Mouse (Mus musculus) embryo, embryonic 11 days (tissue): Measurements from ENCODE around the gene Nudc.

ENCODE experiments used
- DNase-seq: peaks from one replicate; pipeline ENCODE4 v3.0.0-alpha.2; 2015

The Nudc gene

DNA sequence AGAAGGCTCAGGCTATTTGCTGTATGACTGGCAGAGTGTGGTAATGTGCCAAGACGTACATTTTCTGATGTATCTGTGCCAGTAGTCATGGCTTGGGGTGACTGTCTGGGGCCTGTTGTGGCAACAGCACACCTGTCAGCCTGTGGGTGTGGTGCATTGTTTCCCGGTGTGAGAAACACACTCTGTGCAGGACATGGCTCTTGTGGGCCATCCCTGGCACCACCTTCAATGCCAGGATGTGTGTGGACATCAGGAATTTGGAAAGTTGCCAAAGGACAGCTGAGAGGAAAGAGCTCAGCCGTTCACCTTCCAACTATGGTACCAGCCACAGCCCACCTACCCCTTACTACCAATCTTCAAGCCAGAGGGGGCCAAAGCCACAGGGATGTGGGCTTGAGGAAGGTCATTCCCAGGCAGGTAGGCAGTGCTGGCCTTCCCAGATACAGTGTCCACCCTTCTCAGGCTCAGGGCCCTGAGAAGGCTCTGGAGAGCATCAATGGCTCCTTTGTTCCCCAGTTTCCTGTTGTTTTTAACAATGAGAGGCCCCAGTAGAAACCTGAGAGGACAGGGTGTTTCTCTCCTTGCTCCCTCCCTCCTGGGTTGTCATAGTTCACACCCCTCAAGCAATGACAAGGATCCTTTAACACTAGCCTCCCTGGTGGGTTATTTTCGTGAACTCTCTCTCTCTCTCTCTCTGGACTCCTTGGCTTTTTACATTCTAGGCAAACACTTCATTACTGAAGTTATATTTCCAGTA is 56.1 kb downstream of the Nudc start:
- peak; percentile 34 for DNase-seq

GRCm38 (mm10) chr4:133488619-133489392 is 57.0 kb downstream of the Nudc start:
- DNase-seq: no peak

GRCm38 (mm10) chr4:133486673-133487357 is 59.0 kb downstream of the Nudc start:
- no peak for DNase-seq

DNA sequence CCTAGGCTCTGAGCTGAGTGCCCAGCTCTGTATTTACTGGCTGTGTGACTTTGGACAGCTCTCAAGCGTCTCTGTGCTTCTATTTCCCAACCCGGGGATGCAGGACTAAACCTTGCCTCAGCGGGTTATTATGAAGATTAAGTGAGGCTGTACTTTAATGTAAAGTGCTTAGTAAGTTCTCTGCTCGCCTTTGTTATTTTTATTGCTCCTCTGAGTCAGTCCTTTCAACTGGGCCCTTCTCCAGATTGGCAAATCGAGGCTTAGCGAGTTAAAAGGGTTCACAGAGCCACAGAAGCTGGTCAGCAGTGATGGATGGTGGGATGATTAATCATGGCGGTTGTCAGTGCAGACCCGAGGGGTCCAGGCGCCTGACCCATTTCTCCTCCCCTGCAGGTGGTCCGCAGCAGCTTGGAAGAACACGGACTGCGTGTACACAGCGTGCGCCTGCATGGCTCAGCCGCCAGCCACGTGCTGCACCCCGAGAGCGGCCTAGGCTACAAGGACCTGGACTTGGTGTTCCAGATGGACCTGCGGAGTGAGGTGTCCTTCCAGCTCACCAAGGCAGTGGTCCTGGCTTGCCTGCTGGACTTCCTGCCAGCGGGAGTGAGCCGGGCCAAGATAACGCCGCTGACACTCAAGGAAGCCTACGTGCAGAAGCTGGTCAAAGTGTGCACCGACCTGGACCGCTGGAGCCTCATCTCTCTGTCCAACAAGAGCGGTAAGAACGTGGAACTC is 59.9 kb downstream of the Nudc start:
- no peak for DNase-seq

DNA sequence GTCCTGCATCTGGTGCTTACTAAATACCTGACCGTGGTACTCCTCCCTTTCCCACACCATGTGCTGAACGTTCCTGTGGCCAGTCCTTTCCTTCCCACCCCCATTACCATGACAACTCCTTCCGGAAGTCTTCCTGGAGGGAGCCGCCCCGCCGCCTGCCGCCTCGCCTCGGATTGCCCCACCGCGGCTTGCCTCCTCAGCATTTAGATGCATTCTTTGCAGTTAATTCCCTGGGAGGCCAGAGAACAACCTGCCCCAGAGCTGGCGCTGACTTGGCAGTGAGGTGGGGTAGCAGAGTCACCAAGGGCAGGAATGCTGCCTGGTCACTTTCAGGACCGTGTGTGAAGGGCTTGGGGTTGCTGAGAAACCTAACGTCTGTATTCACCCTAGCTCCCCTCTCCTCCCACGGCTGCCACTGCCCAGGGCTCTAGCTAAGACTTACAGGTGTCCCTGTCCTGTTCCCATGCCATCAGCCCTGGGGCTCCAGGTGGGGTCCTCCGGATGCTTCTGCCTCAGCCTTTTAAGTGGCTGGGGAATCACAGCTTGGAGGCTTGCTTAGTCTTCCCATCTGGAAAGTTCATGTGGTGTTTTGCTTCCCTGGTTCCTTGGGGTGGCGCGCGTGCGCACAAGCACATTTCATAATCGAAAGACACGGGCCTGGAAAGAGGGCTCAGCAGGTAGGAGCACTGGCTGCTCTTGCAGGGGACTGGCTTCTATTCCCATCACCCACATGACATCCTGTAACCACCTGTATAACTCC is 61.4 kb downstream of the Nudc start:
- peak; percentile 54 for DNase-seq
